Mouse (Mus musculus) MEL-GATA-1-ER (cell line): ENCODE results near the gene Kif16b.

Experiments used
- DNase-seq: peaks from one replicate; pipeline ENCODE4 v3.0.0-alpha.2; 2012; ENCODE audit warnings: low read depth; ENCODE audit errors: extremely low read depth

Gene Kif16b

DNA sequence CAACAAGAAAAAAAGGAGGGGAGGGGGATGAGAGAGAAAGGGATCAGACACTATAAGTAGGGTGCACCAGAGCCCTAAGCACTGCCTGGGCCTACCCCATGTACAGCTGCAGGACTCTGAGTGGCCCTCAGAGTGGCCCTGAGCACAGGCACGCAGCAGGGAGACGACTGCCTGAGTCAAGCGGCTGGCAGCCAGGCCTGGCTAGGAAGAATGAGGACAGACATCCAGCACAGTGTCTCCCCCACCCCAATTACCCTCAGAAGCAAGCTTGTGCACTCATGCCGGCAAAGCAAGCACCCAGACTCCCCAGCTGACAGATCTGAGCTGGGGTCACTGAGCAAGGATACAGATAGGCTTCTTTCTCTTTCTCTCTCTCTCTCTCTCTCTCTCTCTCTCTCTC is 25.4 kb downstream of the Kif16b start:
- DNase-seq: no peak

DNA sequence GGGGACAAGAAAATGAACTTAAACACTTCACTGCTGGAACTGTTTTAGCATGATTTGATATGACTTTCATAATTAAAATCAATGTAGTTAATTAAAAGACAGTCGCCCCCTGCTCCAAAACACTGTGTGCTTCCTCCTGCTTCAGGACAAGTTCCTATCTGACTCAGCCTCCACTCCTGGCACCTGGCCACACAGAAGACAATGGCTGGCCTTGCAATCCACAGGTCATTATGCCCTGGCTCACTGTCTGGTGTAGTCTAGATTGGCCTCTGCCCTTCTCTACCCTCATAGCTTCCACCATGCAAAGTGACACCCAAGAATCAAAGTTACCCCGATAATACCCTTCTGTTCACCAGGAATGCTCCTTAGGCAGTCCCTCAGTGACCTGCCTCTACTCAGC is 26.8 kb downstream of the Kif16b start:
- DNase-seq: no peak

DNA sequence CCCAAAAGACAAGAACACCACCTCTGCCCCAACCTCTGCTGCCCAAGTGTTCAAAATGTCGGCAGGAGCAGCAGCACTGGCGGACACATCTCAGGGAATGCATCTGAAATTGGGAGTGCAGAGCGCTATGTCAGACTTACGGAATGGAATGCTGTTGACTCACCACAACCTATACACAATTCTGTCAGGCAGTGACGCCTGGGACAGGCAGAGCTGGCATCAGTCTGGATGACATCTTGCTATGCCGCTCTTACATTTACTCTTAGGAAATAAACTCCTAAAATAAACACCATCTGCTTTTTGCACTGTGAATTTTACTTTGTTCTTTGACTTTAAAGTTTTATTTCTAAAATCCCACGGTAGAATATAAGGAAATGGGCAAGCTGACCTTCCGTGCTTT is 31.3 kb downstream of the Kif16b start:
- DNase-seq: no peak

DNA sequence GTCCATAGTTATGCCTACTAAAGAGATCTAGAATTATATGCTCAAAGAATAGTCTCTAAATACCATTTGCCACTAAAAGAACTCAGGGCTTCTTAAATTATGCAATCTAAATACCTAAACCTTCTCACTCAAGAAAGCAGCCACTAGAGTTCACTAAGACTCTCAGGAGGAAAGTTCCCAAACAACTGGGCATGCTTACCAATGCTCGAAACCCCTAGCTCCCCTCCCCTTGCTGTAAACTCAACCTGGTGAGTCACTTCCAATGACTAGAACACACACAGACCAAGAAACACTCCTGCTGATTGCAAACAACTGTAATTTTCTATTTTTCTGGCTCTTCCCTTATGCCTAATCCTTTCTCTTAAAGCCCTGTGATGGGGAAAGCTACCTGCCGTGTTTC is 33.9 kb downstream of the Kif16b start:
- DNase-seq: no peak

DNA sequence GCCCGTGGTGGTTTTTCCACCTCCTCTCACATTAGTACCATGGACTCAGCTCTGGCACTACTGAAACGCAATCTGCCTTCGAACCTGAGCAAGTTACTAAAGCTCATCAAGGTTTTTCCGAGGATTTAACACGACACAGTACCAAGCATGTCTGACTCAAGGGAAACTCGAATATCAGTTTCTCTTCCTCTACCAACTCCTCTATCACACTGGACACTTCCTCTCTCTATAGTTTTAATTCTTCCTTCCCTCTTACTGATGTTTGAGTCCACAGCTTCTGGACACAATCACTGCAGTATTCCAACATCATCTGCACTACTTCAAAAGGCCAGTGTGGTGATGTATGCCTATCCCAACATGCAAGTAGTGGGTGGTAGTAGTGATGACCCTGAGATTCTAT is 40.3 kb downstream of the Kif16b start:
- no peak for DNase-seq

DNA sequence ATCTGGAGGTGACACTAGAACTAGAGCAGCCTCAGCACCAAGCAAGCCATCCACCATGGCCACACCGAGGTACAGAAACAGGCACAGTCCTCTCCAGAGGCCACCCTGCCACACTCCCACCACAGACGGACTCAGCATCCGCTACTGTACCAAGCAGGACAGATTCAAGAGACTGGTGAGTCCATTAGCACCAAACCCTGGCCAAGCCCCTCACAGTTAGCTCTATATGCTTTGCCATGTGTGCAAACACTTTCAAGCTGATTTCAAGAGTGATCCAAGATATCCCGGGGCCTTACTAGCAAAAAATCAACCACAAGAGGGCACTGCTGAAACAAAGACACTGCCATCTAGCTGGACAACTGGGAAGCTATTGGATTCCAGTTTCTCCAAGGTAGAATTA is 41.9 kb downstream of the Kif16b start:
- peak; percentile 6 for DNase-seq

DNA sequence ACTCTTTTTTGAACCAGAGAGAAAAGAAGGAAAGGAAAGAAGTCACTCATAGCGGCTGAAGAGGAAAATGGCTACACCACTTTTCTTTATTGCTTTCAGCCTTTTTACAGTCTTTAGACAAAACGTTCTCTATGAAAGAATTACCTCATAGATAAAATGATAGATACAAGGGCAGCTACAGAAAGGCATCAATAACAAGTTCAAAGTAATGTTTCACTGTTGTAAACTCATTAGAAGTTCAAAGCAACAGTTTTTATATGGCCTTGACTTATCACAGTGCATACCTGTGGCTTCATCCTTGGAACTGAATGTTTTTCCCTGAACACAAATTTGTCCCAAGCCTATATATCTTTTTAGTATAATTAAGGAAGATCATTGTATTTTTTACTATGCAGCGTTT is 62.6 kb downstream of the Kif16b start:
- DNase-seq: no peak

DNA sequence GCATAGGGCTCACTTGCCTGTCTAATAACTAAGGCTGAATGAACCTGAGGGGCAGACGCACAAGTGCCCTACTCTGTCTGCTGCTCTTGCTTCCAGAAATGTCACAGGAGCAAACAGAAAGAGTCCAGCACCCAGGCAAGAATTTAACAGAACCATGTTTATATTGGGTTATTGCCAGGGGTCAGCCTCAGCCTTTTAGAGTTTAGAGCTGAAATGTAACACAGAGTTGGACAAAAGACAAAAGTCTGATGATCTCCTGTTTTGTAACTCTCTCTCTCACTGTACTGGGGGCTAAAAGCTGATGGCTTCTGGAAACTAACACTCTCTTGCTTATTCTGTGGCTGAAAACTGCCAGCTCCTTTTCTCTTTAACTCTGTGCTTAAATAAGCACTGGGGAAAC is 63.2 kb downstream of the Kif16b start:
- DNase-seq: no peak

DNA sequence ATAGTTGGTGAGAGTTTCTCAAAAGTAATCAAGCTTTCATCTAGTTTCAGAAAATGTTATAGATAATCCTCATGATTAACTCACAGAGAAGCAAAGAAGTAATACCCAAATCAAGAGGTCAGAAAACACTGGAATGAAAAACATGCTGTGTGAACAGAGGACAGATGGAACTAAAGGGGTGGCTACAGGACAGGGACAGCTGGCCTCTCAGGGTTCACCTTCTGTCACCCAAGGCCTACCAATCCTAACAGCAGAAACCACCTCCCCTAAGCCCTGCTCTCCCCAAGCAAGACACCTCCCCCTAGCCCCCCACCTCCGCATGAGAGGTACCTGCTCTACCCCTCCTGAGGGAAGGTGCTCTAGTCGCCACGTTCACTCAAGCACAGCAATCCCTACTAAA is 66.6 kb downstream of the Kif16b start:
- DNase-seq: no peak

DNA sequence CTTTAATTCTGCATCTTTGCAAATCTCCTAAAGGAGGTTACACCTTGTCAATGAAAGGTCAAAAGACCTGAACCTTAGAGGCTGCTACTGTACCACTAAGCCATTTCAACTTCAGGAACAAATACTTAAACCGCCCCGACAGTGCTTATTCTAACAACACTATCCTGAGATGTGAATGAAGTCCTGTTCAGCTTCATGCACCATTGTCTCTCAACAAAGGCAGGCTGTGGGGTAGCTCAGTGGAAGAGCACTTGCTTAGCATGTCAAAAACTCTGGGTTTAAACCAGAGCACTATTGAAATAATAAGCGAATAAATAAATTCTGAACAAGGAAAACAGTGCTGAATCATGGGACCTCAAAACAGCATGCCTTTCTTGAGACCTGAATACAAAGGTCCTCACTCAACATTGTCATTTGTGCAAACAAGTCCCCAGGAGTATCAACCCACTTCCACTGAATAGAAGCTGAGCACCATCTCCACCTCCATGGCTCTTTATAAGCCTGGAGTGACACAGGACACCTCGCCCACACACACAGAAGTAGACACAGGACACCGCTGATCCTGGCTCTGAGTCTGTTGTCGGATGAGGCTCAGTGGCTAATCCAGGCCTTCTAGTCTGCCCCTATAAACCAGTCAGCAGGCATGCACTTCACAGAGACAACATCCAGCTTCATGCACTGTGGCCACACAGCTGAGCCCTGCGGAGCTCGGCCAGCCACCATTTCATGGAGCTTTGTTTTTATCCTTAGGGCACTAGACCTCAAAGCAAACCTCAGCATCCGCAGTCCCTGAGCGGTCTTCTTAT is 68.5 kb downstream of the Kif16b start:
- DNase-seq: no peak

DNA sequence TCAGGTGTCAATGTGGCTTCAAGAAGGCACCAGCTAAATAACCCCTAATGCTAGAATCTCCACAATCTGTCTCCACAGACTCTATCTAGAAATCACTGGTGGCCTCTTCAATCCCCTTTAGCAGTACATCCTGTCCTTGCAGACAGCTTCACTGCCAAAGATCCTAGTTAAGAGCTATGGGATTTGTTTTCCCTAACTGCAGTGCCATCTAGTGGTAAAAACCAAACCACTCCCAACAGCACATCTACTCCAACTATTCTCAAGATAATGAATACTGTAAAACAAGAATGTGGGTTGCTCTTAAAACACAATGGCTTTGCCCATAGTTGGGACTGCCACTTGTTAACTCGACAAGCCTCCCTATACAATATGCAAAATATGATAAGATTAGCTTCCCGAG is 88.3 kb downstream of the Kif16b start:
- DNase-seq: peak; percentile 39

DNA sequence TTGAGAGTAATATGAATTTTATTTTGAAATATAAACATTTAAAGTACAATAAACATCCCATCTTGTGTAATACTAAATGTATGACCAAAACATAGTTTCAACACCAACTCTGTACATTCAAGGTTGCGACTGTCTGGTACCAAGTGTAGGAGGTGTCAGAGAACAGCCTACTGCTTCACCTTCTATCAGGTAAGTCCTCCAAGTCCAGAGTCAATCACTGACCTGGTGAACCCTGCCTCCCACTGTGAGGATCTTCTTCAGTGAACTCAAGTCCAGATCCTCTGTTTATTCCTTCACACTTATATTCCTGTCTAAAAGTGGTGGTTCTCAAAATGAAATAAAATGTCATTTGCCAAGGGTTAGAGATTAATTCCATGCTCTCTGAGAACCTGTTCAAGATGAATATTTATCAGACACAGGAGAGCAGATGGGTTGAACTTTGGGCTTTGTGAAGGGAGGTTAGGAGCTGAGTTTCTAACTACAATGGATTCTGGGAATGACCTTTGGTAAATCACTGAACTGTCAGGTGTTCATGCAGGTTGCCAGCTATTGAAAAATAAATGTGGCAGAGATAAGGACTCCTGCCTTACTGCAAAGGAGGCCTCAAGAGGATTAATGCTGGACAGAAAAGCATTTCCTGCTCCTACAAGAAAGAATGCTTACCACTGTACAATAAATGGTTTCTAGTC is 97.4 kb downstream of the Kif16b start:
- DNase-seq: no peak

DNA sequence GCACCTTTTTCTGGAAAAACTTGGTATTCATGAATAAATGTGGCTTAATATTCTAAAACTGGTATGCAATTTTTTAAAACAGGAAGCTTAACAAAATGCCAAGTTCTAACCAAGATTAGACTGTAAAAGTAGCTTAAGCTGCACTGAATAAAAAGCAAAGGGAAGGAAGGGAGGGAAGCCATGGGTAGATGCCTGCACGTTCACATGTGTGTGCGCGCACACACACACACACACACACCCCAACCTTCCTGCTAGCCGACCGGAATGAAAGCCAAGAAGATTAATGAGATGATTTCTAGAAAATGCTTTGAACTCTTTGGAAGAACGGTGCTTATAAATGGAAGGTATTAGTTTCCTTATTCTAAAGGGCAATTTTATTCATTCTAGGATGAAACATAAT is 104.0 kb downstream of the Kif16b start:
- DNase-seq: no peak

DNA sequence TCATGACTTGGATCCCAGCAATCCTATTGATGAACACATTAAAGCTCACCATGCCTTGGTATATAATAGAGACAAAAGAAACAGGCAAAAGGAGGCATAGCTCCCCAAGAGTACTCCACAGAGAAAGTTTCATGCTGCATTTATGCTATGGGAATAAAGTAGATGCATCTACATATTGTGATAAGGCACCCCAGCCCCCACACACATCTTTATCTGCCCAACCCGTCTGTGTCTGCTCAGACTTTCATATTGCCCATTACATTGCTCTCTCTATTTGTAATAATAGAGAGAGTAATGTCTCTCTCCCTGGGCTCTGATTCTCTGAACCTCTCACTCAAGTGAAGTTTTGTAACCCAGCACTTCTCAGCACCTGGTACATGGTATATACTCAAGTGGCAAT is 126.0 kb downstream of the Kif16b start:
- no peak for DNase-seq

DNA sequence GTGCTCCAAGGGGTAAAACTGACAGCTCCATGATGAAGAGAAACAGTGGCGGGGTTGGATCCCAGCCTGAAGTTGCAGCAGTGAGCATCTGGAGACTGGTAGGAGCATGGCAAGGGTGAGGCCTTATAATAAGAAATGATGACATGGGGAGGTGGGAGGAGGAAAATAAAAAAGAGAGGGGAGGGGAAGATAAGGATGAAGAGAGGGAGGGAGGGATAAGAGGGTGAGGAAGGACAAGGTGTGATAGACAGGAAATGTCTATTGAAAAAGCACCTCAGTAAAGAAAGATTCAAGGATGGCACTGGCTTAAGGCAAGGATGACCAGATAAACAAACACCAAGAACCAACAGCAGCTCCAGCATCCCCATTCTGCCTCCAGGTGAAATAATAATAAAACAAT is 126.6 kb downstream of the Kif16b start:
- DNase-seq: no peak

DNA sequence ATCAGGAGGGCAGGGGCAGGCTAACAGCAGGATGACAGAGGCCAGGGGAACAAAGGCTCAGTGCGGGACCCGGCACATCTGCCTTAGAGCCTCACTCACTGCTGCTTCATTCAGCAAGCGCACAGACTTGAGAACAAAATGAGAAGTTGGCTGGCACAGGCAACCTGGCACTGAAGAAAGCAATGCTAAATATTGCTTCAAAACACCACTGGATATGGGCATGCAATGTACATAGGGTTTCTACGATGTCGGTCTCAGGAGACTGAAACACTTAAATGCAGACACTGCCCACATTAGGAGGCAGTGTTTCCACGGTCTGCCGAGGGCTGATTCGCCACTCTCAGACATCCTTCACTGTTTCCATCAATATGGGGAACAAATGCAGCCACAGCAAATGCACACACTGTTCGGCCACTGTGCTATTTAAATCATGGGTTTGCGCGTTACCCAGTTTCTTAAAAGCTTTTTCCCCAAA is 131.6 kb downstream of the Kif16b start:
- DNase-seq: no peak

DNA sequence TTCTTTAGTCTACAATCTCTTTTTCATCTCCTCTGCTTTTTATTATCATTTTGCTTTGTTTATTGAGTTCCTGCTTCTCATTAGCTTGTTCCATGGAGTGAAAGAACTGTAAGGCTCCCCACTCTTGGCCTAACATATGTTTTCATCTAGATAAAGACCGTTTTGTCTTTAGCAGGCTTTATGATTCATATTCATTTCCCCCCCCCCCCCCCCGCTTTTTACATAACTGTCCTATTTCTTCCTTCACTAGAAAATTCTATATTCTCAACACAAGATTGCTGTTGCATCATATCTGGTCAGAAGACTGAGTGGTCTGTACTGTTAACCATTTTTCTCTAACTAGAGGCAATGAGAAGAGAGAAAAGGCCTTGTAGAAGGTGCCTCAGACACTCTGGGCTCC is 137.1 kb downstream of the Kif16b start:
- no peak for DNase-seq

DNA sequence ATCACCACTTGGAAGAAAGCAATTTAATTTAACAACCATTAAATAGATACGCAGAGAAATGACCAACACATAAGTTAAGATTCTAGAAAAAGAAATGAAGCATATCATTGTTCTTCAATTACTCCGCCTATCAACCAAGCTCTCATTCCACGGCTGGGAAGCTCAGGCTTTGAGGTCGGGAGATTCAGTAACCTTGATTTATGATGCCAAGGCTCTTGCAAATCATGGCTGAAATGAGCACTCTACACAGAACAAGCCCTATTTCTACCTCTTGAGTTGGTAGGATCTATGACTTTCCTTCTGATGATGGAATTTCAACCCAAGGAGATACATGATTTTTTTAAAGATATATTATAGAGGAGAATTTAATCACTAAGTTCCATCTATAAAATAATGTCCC is 140.5 kb downstream of the Kif16b start:
- DNase-seq: no peak

DNA sequence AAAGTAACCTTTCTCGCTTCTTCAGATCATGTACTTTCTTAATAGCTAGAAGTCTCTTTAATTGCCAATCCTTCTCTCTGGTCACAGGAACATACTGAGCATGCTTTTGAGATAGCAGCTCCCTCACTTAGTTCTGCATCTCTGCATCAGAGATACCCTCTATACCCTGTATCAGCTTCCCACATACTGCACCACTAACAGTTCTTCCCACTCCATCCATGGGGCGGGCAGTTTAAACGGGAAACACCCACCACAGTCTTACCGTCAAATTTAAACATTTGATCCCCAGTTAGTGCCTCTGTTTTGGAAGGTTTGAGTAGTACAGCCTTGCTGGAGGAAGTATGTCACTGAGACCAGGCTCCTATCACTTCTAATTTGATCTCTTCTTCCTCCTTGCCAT is 142.1 kb downstream of the Kif16b start:
- no peak for DNase-seq

DNA sequence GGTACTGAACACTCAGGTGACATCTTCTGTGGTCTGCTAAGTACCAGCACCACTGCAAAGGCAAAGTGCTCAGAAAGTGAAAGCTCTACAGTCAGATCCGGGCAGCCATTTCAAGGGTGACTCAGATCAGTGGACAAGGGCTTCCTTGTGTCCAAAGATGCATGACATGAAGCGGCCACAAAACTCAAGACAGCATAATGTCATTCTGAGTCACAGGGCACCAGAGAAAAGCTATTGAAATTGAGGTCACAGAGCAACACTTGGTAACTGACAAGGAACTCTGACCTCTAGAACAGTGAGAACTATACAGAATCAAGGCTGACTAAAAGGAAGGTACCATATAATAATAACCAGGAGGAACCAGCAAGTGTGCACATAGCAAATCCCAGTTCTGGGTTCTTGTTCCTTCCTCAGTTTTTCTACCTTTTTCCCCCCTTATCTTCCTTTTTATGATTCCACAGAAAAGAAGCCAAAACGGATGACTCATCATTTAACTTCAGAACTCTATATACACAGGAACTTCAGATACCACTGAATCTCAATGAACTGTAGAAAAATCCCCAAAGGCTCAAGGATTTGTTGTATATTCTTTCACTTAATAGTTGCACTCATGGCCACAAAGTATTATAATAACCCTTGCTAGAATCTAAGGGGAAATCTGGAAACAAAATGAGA is 143.1 kb downstream of the Kif16b start:
- no peak for DNase-seq

DNA sequence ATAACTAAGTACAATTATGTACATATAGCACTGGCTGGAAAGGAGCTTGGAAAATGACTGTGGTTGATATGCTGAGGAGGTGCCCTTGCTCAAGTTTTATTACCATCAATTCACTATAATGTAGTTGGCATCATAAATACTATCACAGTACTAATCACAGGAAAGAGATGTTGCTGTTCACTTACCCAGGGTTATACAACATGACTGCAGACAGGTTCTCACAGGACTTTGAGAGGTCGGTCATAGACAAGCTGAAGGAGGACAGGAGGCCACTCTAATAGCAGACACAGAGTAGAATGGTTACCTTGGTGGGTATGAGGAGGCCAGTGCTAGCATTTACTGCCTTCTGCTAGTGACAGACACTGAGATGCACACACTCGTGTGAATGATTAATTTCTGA is 162.0 kb downstream of the Kif16b start:
- DNase-seq: no peak

DNA sequence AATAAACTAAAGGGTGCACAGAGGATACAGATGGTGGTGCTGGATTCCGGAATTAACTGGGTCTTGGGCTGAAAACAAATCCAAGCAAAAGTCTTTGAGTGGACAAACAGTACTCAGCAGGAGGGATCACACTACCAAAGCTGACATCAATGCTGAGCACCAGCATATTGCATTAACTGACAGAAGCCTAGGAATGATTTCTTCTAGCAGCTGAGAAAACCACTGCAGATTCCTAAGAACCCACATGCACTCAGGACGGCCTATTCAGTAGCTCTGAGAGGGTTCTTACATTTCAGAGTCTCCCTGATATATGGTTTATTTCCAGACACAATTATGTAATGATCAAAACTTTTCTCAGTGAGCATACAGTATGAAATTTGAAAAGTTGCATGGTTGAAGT is 162.8 kb downstream of the Kif16b start:
- no peak for DNase-seq

DNA sequence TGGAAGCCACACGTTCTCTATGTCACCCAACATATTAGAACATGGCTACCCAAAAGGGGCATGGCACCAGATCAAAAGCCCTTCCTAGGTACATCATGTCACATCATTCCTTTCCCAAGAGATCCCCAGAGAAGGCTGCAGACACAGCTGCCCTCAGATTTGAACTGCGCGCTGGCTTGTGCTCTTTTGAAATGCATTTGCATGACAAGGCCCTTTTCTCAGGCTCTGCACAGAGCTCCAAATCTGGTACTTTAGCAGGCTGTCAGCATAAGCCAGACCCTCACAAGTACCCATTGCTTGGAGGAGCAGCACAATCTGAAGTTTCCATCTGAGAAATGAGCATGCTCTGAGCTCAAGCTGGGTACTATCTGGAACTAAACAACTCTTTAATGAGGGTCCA is 165.6 kb downstream of the Kif16b start:
- no peak for DNase-seq
